Mouse (Mus musculus) adrenal gland, postnatal 36 days (tissue): Measurements from ENCODE around the gene Dhrs9. TPM values are rescaled to one million over a fixed set of nuclear protein-coding genes. Genes with fewer than 3 reads are reported as not detected.
"Not testable (repeated sequence)": the region's sequence is repeated elsewhere in the genome, so short reads cannot be mapped to it uniquely, and the experiment has no call there.

Experiments used
- DNase-seq, 2 experiments: peaks; one replicate each; pipeline ENCODE4 v3.0.0; 2021; ENCODE audit warnings: mixed read lengths in 1 of 2
- long read RNA-seq, 2 experiments: library from polyadenylated mRNA; stranded (forward); transcript quantifications; one replicate each; pipeline ENCODE4 v2.0.0; 2021; ENCODE audit warnings: borderline sequencing depth in 2 of 2
- total RNA-seq, 2 experiments: library from RNA; stranded (reverse); gene quantifications; 2 replicates each; pipeline ENCODE4 v1.2.3; 2021

The Dhrs9 gene
- 1 to 10 TPM in 1 of 2 experiments, under 1 TPM in 1; 0.73 to 1.9 TPM for total RNA-seq
- long read RNA-seq, experiment 1, full-length matches to known transcripts: 1 of 1 reads
- long read RNA-seq, experiment 1, partial matches to known transcripts: 0 of 1 reads
- long read RNA-seq, experiment 1, other reads (novel, unspliced or antisense): 0 of 1 reads
- long read RNA-seq, experiment 2: 0 reads

GRCm38 (mm10) chr2:69380281-69380680 lies at the start of gene Dhrs9:
TSS of gene Dhrs9 (plus strand) at chr2:69380445.
- DNase-seq: peak; percentile 18 to 49

- DNase-seq: not testable (repeated sequence)
Measured at GRCm38 (mm10) chr2:69331523-69331922, 48.7 kb upstream of the Dhrs9 start.

GRCm38 (mm10) chr2:69341506-69341905 lies 38.7 kb upstream of the Dhrs9 start:
- no peak for DNase-seq

GRCm38 (mm10) chr2:69342496-69343221 lies 37.6 kb upstream of the Dhrs9 start, which contains the start of gene Abcb11:
TSS of gene Abcb11 (minus strand) at chr2:69342616.
- DNase-seq: no peak

- DNase-seq: not testable (repeated sequence)
Measured at GRCm38 (mm10) chr2:69355402-69355801, 24.8 kb upstream of the Dhrs9 start.

GRCm38 (mm10) chr2:69364831-69365230 lies 15.4 kb upstream of the Dhrs9 start:
- DNase-seq: no peak

- DNase-seq: no peak
Measured at GRCm38 (mm10) chr2:69365275-69365674, 15.0 kb upstream of the Dhrs9 start.

GRCm38 (mm10) chr2:69376780-69377179 lies 3.5 kb upstream of the Dhrs9 start:
- no peak for DNase-seq

GRCm38 (mm10) chr2:69379801-69380200 lies 444 bp upstream of the Dhrs9 start:
- DNase-seq: no peak

- no peak for DNase-seq
Measured at GRCm38 (mm10) chr2:69381740-69382139, 1.5 kb downstream of the Dhrs9 start.

GRCm38 (mm10) chr2:69382838-69383237 lies 2.6 kb downstream of the Dhrs9 start:
- no peak for DNase-seq

GRCm38 (mm10) chr2:69386118-69386871 lies 6.0 kb downstream of the Dhrs9 start:
- DNase-seq: no peak

GRCm38 (mm10) chr2:69393947-69394346 lies 13.7 kb downstream of the Dhrs9 start:
- no peak for DNase-seq

- no peak for DNase-seq
Measured at GRCm38 (mm10) chr2:69395597-69396248, 15.5 kb downstream of the Dhrs9 start.

GRCm38 (mm10) chr2:69396760-69397435 lies 16.7 kb downstream of the Dhrs9 start:
- no peak for DNase-seq

GRCm38 (mm10) chr2:69400866-69401604 lies 20.8 kb downstream of the Dhrs9 start:
- peak in 1 of 2 experiments; percentile 21 for DNase-seq

GRCm38 (mm10) chr2:69401891-69402290 lies 21.6 kb downstream of the Dhrs9 start:
- DNase-seq: no peak

GRCm38 (mm10) chr2:69402309-69402708 lies 22.1 kb downstream of the Dhrs9 start:
- DNase-seq: no peak

- DNase-seq: peak in 1 of 2 experiments; percentile 27
Measured at GRCm38 (mm10) chr2:69405692-69406091, 25.4 kb downstream of the Dhrs9 start.

GRCm38 (mm10) chr2:69414539-69414938 lies 34.3 kb downstream of the Dhrs9 start:
- no peak for DNase-seq

- DNase-seq: no peak
Measured at GRCm38 (mm10) chr2:69415070-69415469, 34.8 kb downstream of the Dhrs9 start.
